Mouse (Mus musculus) bone marrow, adult 2 months (tissue): ENCODE measurements at regions not wholly inside any gene's neighbourhood (a gene's known extent, or its start where the extent isn't known, plus 50 kb on each side); places are given as distances from the start of the nearest gene placed in this dataset.

Source experiments
- H3K27ac ChIP-seq: fragments of 200-500 bp; 2 replicates; pipeline ENCODE4 v1.5.1; 2012; ENCODE audit warnings: low read depth, mild to moderate bottlenecking, control low read depth, inconsistent platforms, low read length; ENCODE audit not compliant: control insufficient read depth, poor library complexity, insufficient read depth
- H3K4me1 ChIP-seq: fragments of 200-500 bp; 2 replicates; pipeline ENCODE4 v1.6.1; 2011; ENCODE audit warnings: low read length; ENCODE audit not compliant: control insufficient read depth, insufficient read depth
- H3K4me3 ChIP-seq: fragments of 200-500 bp; replicated peaks from 2 replicates; pipeline ENCODE3; 2011; ENCODE audit warnings: mild to moderate bottlenecking, low read depth, low read length, control low read depth; ENCODE audit not compliant: control insufficient read depth
- CTCF ChIP-seq: fragments of 200-500 bp; IDR thresholded peaks from 2 replicates; pipeline ENCODE4 v1.5.1; 2011; ENCODE audit warnings: low read length, control low read depth; ENCODE audit not compliant: control insufficient read depth, insufficient read depth
- POLR2A ChIP-seq: fragments of 200-500 bp; IDR thresholded peaks from 2 replicates; pipeline ENCODE4 v1.6.1; 2011; ENCODE audit warnings: low read depth, mild to moderate bottlenecking, control low read depth, low read length, borderline replicate concordance; ENCODE audit not compliant: control insufficient read depth
- WGBS: fragments of 180-500 bp; shearing (Covaris S2); methylation state at CpG from one replicate; pipeline ENCODE4 v1.1.7; 2018; 5-methylcytosine and 5-hydroxymethylcytosine counted together

GRCm38 (mm10) chr2:84261481-84261880 is 163.7 kb downstream of the Calcrl start:
- no peak overlapping the region for H3K27ac ChIP-seq
- no peaks in the 10 kb centered on the region for H3K4me1 ChIP-seq
- no peak overlapping the region for H3K4me3 ChIP-seq
- no peak for TF ChIP-seq CTCF
- 88% methylated on average over 5 of the region's 5 CpGs for WGBS

DNA sequence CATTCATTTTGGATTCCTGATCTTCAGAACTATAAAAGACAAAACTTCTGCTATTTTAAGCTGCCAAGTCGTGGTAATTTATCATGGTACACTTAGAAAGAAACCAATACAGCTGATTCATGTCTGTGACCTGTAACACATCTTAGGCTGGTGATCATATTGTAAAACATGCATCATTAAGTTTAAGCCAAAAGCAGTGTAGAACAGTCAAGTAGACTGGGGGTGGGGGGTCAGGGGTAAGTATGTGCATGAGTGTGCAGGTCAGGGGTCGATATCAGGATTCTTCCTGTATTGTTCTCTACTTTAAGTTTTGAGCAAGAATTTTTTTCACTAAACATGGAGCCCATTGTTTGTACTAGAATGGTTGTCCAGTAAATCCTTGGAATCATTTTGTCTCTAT is 160.7 kb downstream of the Calcrl start:
- no peaks in the 10 kb centered on the region; the same call in 1 of the 2 replicates for H3K4me1 ChIP-seq
- H3K27ac ChIP-seq = no peak overlapping the region
- TF ChIP-seq POLR2A (no peak), CTCF (no peak)
- H3K4me3 ChIP-seq = no peak overlapping the region
- 55% methylated on average over 2 of the region's 2 CpGs for WGBS

GRCm38 (mm10) chr2:84265002-84265401 is 160.2 kb downstream of the Calcrl start:
- no peak for TF ChIP-seq POLR2A
- no peak for TF ChIP-seq CTCF
- Histone ChIP-seq H3K4me1 (no peaks in the 10 kb centered on the region; the same call in 1 of the 2 replicates), H3K27ac (no peak overlapping the region), H3K4me3 (no peak overlapping the region)

DNA sequence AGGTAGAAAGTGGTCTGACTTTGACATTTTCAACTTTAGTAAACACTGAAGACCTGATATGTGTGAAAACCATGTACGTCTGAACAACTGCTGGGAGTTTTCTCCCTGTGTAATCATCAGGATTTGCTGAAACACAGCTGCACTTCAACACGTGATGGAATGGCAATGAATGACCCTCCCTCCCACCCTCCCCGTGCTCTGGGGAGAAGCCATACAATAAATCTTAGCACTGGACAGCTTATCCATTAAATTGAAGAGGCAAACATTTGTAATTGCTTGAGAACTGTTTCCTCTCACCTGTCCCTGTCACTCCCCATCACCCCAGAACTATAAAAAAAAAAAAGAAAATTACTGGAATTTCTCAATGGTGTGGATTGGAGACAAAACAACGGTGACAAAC is 159.1 kb downstream of the Calcrl start:
- no peak overlapping the region for H3K27ac ChIP-seq
- 73% methylated on average over 4 of the region's 4 CpGs for WGBS
- H3K4me3 ChIP-seq = no peak overlapping the region
- TF ChIP-seq CTCF = no peak
- no peak for TF ChIP-seq POLR2A
- no peaks in the 10 kb centered on the region; the same call in 1 of the 2 replicates for H3K4me1 ChIP-seq

DNA sequence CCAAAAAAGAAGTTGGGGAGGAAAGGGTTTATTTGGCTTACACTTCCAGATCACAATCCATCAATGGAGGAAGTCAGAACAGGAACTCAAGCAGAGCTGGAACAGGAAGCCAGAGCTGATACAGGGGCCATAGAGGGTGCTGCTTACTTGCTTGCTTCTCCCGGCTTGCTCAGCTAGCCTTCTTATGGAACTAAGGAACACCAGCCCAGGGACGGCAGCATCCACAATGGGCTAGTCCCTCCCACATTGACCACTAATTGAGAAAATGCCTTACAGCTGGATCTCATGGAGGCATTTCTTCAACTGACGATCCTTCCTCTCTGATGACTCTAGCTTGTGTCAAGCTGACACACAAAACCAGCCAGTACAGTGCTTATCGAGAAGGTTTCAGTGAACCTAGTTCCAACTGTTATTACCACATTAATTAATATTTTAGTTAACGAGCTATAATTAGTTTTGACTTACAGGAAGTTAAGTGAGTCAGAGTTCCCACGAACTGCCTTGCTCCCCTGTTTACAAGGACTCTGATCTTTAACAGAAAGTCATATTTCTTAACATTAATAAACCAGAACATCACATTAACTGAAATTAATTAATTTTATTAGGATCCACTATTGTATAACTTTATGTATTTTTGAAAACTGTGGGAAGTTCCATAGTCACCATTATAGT is 158.2 kb downstream of the Calcrl start:
- 52% methylated on average over 6 of the region's 6 CpGs for WGBS
- H3K4me1 ChIP-seq = no peaks in the 10 kb centered on the region; the same call in 1 of the 2 replicates
- TF ChIP-seq POLR2A (no peak), CTCF (no peak)
- H3K27ac ChIP-seq = no peak overlapping the region
- no peak overlapping the region for H3K4me3 ChIP-seq

DNA sequence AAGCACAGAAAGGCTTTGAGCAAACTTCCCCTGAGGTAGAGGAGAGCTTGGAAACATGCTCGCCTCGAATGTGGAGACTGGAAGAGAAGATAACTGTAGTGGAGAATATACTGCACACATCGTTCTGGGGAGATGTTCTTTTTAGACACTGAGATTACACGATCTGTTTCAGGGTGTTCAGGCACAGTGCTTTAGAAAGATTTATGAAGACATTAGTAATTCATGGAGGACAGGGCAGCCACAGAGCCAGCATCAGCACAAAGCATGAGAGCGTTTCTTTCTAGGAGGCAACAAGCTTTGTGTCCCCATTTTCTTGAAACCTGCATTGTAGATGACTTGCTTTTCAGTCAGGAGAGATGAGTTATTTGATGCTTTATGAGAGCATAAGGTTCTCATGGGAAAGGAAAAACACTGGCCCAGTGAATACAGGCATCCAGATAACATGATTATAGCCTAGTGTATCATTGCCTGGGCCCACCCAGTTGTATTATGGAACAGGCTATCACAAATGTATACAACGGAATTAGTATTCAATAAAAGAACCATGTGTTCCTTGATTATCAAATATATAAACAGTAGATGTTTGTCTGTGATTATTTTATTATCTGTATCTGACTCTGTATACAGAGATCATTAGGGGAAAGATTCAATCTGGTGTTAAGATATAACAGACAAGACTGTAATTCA is 151.0 kb downstream of the Calcrl start:
- H3K4me3 ChIP-seq = no peak overlapping the region
- TF ChIP-seq POLR2A = no peak
- TF ChIP-seq CTCF = no peak
- H3K4me1 ChIP-seq = no peaks in the 10 kb centered on the region
- H3K27ac ChIP-seq = no peak overlapping the region
- WGBS = 76% methylated on average over 6 of the region's 6 CpGs

DNA sequence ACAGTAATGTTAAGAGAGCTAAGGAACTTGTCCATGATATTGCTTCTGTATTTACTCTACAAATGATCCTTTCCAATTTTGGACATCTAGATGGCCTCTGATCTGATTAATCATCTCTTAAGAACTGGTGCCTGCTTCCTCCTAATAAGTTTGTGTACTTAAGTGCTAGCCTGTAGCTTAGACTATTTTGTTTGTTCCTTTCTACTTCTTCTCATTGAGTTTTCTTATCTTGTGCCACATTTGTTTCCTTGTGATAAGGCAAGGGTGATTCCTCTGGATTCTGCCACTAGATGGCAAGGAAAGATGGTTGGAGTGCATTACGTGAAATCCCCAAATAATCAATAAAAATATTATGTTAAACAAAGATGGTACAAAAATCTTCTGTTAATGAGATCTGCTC is 148.0 kb downstream of the Calcrl start:
- Histone ChIP-seq H3K27ac (no peak overlapping the region), H3K4me3 (no peak overlapping the region), H3K4me1 (no peaks in the 10 kb centered on the region)
- no peak for TF ChIP-seq POLR2A
- TF ChIP-seq CTCF = no peak
- 78% methylated on average over 1 of the region's 1 CpGs for WGBS
